Mouse (Mus musculus): Measurements from ENCODE around the gene Pdpk1. TPM values are rescaled to one million over a fixed set of nuclear protein-coding genes. Genes with fewer than 3 reads are reported as not detected.

The Pdpk1 gene
- total and polyA plus RNA-seq, 3 experiments = 18.3 to 26.9 (median 19.0) TPM

DNA sequence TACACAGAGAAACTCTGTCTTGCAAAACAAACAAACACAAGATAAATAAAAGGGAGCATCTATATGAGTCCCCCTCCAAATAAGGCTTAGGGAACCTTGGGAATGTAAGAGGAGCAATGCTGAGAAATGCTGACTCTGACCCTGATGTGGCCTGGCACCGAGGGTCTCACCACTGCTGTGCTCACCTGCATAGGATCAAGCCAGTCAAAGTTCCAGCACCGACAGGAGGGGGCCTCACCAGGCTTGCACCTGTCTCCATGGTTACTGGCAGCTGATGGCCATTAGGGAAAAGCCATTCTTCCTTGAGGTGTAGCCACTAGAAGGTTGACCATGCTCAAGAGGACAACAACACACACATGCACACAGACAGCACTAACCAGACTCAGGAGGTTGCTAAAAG is 7.8 kb downstream of the Pdpk1 start:
- TF ChIP-seq MAZ (IDR thresholded peaks at IDR 0.05; ENCODE audit: low read depth, low read length) (no peak), CHD2 (IDR thresholded peaks at IDR 0.05; ENCODE audit: low read length) (no peak), KAT2A (conservative IDR thresholded peaks at IDR 0.05; ENCODE audit: low read depth, low read length) (no peak), GABPA (IDR thresholded peaks at IDR 0.05; ENCODE audit: low read depth, low read length) (no peak), ELF1 (IDR thresholded peaks at IDR 0.05; ENCODE audit: low read depth, low read length) (no peak), ETS1 (IDR thresholded peaks at IDR 0.05; ENCODE audit: low read depth, low read length) (no peak), HCFC1 (IDR thresholded peaks at IDR 0.05; ENCODE audit: low read depth, low read length) (no peak), RAD21 (IDR thresholded peaks at IDR 0.05; ENCODE audit: low read depth, low read length) (no peak), EP300 (IDR thresholded peaks at IDR 0.05; ENCODE audit: low read depth in 1 of 2, low read length in 2 of 2) (no peak), USF2 (IDR thresholded peaks at IDR 0.05; ENCODE audit: borderline replicate concordance in 1 of 2, insufficient read depth in 1 of 2, low read depth in 1 of 2, low read length in 2 of 2) (no peak), SMC3 (IDR thresholded peaks at IDR 0.05; ENCODE audit: low read depth, low read length) (no peak), TCF12 (IDR thresholded peaks at IDR 0.05; ENCODE audit: low read depth, low read length) (no peak), NRF1 (IDR thresholded peaks at IDR 0.05; ENCODE audit: insufficient read depth, low read depth, low read length, poor library complexity, severe bottlenecking) (no peak), CHD1 (IDR thresholded peaks at IDR 0.05; ENCODE audit: low read depth, low read length) (no peak), MYC (IDR thresholded peaks at IDR 0.05; ENCODE audit: low read depth, low read length) (no peak), ZKSCAN1 (IDR thresholded peaks at IDR 0.05; ENCODE audit: low read depth, low read length) (no peak), MEF2A (IDR thresholded peaks at IDR 0.05; ENCODE audit: extremely low read depth, insufficient replicate concordance, low read depth, low read length, poor library complexity, severe bottlenecking) (no peak), TAL1 (IDR thresholded peaks at IDR 0.05; ENCODE audit: low read length) (no peak), USF1 (IDR thresholded peaks at IDR 0.05; ENCODE audit: low read depth, low read length) (no peak), SIN3A (IDR thresholded peaks at IDR 0.05; ENCODE audit: low read length) (no peak)
- Histone ChIP-seq H3K79me2 (ENCODE audit: control insufficient read depth, insufficient read depth, low read length, poor library complexity) (peaks cover 28% of the 10 kb centered on the region), H3K9me3 (replicated peaks; ENCODE audit: insufficient read depth, low read length) (no peaks in the 10 kb centered on the region), H3K27me3 (ENCODE audit: control insufficient read depth in 1 of 2, insufficient read depth in 2 of 2, low read length in 2 of 2) (no peaks in the 10 kb centered on the region), H3K27ac (ENCODE audit: control insufficient read depth, low read depth, low read length) (no peak overlapping the region), H3K4me3 (ENCODE audit: control insufficient read depth in 1 of 2, insufficient read depth in 1 of 2, low read depth in 2 of 2, low read length in 2 of 2) (no peak overlapping the region), H3K36me3 (ENCODE audit: control insufficient read depth in 1 of 2, insufficient read depth in 2 of 2, low read length in 2 of 2) (peaks cover 0 to 16% of the 10 kb centered on the region in 2 experiments; a peak in 2 of 4 replicates), H3K9ac (ENCODE audit: control insufficient read depth, low read depth, low read length, poor library complexity, severe bottlenecking) (no peak overlapping the region), H3K4me1 (ENCODE audit: control insufficient read depth in 1 of 2, insufficient read depth in 2 of 2, low read length in 2 of 2) (peaks cover 8 to 16% of the 10 kb centered on the region in 2 experiments)
- no peak for DNase-seq (ENCODE audit: low read depth, low spot score)
